Mouse (Mus musculus): Measurements from ENCODE around the gene Kcnk6.
A peak's percentile ranks its signal among the peaks of the same experiment; 100 is the strongest.

Gene Kcnk6

GRCm38 (mm10) chr7:29232247-29233013 is at the start of gene Kcnk6:
Kcnk6 (minus strand) TSS chr7:29232515.
- DNase-seq (ENCODE audit: low spot score in 2 of 2), result peak; percentile 25 to 48

DNA sequence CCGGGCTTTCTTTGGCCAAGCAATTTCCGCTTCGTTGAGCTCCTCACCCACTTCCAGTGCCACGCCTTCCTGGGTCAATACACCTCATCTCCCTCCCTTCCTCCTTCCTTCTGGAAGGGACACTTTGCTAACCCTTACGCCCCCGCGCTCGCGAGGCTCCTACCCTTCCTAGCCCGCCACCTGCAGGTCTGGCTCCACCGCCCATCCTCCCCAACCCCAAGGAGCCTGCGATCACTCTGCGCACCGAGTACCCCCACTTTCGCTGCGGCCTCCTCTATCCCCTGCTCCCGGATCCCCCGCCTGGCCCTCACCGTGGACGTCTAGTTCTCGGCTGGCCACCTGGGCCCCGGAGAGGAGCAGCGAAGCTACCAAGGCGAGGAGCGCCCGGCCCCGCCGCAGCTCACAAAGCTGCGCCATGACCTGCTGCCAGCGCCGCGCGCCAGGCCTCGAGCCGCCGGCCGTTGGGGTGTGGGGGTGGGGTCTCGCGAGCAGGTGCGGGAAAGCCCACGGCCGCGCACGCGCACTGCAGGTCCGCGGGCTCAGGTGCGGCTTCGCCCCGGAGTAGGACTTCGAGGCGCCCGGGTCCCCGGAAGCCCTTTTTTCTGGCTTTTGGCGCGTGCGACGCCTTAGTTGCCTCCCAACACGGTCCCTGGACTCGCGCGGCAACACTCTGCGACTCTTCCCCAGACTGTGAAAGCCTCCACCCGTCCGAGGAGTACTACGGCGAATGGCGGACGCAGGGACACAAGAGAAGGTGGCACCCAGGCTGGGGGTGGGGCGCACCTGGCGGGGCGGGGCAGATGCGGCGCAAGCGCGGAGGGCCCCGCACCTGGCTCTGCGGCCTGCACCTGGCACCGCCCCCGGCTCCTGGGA is 49.1 kb upstream of the Kcnk6 start, which contains the start of gene Spint2:
Spint2 (minus strand) TSS at position 712 of the 873 bp plus-strand sequence.
- DNase-seq (ENCODE audit: low spot score in 2 of 2), result peak; percentile 50 to 68

DNA sequence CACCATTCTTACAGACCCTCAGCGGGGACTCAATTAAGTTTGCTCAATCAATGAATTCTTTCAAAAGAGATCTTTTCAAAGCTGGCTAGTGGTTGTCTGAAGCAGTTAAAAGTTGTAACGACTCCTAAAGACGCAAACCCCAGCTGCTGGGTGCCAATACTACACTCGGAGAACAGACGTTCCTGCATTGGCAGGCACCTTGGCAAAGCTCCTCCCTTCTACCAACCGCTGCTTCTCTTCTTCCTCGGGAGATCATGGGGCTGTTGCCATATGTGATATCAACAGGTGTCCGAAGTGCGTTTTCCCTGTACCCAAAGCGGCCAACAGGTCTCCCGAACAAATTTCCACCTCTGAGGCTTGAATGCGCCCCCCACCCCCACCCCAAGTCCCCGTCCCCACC is 48.5 kb upstream of the Kcnk6 start:
- no peak for DNase-seq (ENCODE audit: low spot score in 2 of 2)

DNA sequence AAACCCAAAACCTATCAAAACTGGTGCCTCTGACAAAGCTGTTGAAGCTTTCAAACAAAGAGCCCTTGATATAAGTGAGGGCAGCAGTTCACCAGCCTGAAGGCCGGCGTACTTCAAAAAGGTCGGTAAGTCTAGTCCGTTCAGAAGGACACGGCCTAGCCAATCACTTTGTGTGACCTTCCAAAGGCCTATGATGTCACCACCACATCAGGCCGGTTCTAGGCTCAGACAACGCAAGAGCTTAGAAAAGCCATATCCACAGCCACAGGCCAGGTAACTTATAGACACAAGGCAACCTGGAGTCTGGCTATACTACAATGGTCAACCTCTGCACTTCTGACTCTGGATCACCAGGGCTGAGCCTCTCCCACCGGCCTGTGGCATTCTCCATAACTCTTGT is 47.6 kb upstream of the Kcnk6 start:
- no peak for DNase-seq (ENCODE audit: low spot score in 2 of 2)

DNA sequence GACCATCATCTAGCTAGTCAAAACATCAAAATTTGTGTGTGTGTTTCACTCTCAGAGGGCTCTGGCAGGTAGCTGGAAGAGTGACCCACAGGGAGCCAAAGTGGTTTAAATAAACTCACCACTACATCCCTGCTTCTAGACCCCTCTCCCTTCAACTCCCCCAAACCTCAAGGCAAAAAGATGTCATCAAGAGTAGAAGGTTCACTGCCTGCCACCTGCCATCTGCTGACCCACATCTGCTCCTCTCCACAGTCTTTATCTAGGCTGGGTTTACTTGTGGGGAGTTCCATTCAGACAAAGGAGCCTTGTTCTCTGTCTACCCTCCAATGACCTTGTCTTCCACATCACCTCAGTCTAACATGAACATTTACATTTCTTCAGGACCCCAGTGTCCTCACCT is 46.9 kb upstream of the Kcnk6 start:
- no peak for DNase-seq (ENCODE audit: low spot score in 2 of 2)

DNA sequence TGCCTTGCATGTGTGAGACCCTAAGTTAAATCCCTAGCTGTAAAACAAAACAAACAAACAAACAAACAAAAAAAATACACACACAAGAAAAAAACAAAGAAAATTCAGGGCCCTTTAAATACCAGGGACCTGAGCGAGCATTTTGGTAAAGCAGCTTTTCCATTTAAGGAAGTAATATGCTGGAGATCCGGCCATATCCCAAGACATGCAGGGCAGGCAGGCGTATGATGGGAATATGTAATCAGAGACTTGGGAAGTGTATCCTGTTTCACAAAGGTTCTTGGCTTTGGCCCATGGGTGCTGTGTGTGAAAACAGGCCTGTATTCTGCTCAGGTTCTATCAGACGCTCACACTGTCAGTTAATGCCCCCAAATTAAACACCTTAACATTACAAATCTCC is 45.2 kb upstream of the Kcnk6 start:
- no peak for DNase-seq (ENCODE audit: low spot score in 2 of 2)

GRCm38 (mm10) chr7:29276715-29277114 is 44.4 kb upstream of the Kcnk6 start:
- no peak for DNase-seq (ENCODE audit: low spot score in 2 of 2)

DNA sequence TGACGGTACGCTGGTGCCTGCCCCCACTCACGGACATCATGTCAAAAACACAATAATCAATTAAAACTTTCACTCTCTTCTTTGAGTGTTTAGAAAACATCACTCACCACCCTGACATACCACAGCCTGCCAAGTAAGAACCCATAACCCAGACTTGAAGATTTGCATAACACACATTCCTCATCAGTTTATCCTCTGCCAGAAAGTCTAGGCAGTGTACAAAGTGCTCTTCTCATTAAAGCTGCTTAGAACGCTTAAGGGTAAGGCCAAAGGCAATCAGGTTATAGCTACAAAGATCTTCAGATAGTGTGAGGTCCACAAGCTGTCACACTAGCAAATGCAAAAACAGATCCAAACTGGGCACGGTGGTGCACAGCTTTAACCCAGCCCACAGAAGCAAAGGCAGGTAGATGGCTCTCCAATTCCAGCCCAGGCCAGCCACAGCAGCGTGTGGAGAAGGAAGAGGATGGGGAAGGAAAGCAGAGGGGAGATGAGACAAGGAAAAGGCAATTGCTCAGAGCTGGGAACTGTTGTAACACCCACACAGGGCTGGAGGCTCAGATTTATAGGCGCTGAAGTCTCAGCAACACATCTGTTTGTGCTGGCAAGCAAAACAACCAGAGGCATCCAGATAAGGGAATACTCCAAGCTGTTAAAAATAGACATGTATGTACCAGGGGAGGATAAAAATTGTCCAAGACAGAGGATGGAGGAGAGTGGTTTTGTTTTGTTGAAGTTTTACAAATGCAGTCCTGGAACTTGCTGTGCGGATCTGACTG is 39.6 kb upstream of the Kcnk6 start:
- DNase-seq (ENCODE audit: low spot score in 2 of 2), result no peak

- no peak for DNase-seq (ENCODE audit: low spot score in 2 of 2)
Observed at GRCm38 (mm10) chr7:29270445-29270844, 38.1 kb upstream of the Kcnk6 start.

DNA sequence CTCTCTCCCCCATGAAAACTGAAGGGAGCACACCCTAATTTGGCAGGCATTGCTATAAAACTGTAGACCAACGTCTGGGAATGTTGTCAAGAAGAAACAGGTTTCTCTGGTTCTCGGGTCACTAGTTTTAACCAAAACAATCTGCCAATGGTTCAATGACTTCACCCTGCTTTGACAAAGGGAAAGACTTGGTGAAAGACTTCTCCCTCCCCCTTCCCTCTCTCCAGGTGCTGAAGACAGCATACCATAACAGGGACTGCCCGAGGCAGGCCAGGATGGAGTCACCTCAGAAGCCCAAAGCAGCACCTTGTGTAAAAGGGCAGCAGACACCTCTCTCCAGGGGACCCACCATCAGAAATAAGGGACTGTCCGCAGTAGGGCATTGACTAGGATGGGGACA is 34.6 kb upstream of the Kcnk6 start:
- DNase-seq (ENCODE audit: low spot score in 2 of 2), result no peak

- DNase-seq (ENCODE audit: low spot score in 2 of 2), result no peak
Observed at GRCm38 (mm10) chr7:29265636-29266035, 33.3 kb upstream of the Kcnk6 start.

DNA sequence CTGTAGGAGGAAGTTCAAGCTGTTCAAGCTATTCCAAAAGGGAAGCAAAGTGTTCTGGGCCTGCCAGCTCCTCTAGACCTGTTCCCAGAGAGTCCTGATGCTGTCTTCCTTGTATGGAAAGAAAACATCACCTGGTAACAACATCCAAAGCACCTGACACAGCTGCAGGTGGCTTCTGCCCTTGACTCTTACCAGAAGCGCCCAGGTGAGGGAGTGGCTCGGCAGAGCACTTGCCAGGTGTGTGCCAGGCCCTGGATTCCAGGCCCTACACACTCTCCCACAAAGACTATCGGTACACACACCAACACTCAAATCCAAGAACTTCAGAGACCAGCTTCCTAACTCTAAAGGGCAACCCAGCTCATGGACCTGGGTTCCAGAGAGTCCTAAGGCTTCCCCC is 31.5 kb upstream of the Kcnk6 start:
- DNase-seq (ENCODE audit: low spot score in 2 of 2), result no peak

DNA sequence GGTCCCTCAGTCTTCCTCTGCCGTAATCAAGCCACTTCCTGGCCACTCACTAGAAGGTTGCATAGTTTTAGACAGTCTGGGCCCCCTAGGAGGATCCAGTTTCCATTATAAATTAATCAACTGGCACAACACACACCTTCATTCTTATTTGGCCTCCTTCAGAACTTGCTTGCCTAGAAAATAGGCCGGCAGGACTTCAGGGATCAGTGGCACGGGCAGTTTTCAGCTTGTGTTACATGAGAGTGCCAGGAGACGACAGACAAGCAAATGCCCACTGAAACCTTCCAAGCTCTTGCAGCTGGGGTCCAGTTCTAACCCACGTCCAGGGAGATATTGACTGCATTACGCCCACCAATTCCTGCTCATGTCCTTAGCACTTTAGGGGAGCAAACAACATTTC is 29.8 kb upstream of the Kcnk6 start:
- DNase-seq (ENCODE audit: low spot score in 2 of 2), result no peak

GRCm38 (mm10) chr7:29259781-29260730 is 27.7 kb upstream of the Kcnk6 start:
- no peak for DNase-seq (ENCODE audit: low spot score in 2 of 2)

GRCm38 (mm10) chr7:29257368-29257767 is 25.1 kb upstream of the Kcnk6 start:
- DNase-seq (ENCODE audit: low spot score in 2 of 2), result no peak

- DNase-seq (ENCODE audit: low spot score in 2 of 2), result no peak
Observed at GRCm38 (mm10) chr7:29255875-29256274, 23.6 kb upstream of the Kcnk6 start.

- DNase-seq (ENCODE audit: low spot score in 2 of 2), result no peak
Observed at GRCm38 (mm10) chr7:29253842-29254241, 21.5 kb upstream of the Kcnk6 start.

DNA sequence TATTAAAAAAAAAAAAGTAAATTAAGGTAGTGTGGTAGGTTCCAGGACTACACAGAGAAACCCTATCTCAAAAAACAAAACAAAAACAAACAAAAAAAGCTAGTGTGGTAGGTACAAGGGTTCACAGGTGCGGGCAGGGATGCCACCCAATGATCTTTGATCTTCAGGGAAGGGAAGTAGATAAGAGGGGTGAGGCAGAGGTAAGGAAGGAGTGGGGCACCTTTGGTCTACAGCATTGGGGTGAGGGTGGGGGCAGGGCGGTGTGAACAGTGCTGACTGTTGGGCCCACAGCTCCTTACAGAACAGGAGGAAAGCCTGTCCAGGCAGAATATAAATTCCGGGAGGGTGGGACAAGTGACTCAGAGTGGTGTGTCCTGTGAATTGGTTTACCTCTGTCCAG is 18.9 kb upstream of the Kcnk6 start:
- no peak for DNase-seq (ENCODE audit: low spot score in 2 of 2)

DNA sequence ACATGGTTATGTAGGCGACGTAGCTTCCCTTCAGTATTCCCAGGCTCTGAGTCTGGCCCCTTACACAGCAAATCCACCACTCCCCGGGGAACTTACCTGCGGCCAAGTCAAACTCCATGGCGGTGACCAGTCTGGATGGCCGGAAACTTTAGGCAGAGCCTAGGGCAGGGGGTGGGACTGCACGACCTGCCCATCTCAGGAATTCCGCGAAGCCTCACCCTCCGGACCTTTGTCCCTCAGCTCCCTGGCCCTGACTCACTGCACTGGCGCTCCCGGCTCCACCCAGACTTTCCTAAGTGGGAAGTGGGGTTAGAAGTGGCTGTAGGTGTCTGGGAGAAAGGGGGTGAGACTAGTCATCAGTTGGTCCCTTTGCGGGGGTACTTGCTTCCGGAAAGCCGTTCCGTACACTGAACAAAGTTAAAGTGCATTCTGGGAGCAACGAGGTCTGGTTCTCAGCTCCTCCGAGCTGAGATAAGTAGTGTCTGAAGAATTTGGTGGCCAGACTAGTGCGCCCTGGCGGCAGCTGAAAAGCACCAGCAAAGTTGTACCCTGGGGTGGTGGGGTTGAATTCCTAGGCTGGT is 16.0 kb upstream of the Kcnk6 start, which contains the start of gene 2200002D01Rik:
2200002D01Rik (minus strand) TSS at position 206 of the 581 bp plus-strand sequence.
- peak; percentile 33 to 46 for DNase-seq (ENCODE audit: low spot score in 2 of 2)

GRCm38 (mm10) chr7:29247706-29248105 is 15.4 kb upstream of the Kcnk6 start:
- DNase-seq (ENCODE audit: low spot score in 2 of 2), result peak; percentile 21 to 39
